7 mouse cellular contexts compared by ENCODE assay signal in the genomic region with DNA sequence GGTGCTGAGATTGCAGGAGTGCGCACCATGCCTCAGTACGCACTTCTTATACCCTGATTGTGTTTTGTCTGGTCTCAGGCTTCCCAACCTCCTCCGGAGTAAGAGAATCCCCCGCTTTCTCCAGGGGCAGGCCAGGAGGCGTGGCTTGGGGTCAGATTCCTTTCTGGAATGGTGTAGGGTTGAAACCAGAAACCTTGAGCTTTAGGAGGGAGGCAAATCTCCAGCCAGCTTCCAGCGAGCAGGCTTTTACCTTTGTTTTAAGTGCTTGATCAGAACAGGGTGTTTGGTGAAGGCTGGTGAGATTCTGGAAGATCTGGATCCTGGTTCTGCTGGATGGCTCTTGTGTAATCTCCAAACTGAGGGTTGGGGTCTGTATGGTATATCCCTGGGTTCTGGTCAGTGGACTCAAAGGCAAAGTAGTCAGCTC. TPM values are rescaled to one million over a fixed set of nuclear protein-coding genes. Genes with fewer than 3 reads are reported as not detected.
DNase-seq lines count a peak whose midpoint lies in the region; ATAC-seq and TF ChIP-seq lines count a peak whose summit lies in the region.

No protein-coding gene starts in this region.

- no peaks in the 10 kb centered on the region for H3K9me3 ChIP-seq in limb, embryonic 14.5 days (ENCODE audit: control insufficient read depth, low read length)
- H3K9me3 ChIP-seq in stomach, embryonic 14.5 days (ENCODE audit: control insufficient read depth, low read depth, low read length), result no peaks in the 10 kb centered on the region

- peaks cover 33% of the 10 kb centered on the region for H3K79me3 ChIP-seq in C2C12 (ENCODE audit: low read depth)

- intact Hi-C loops in gastrocnemius, adult 2 months (cut with DNase I), result no loop called here

- H3K4me2 ChIP-seq in limb, embryonic 14.5 days (replicated peaks; ENCODE audit: low read depth, low read length, severe bottlenecking), result peak overlapping the region; percentile 38
- H3K4me2 ChIP-seq in stomach, embryonic 14.5 days (replicated peaks; ENCODE audit: low read depth, low read length), result peak overlapping the region; percentile 24

- peak overlapping the region; percentile 32 for H3K27ac ChIP-seq in gastrocnemius, adult 2 months
- H3K27ac ChIP-seq in limb, embryonic 14.5 days (replicated peaks; ENCODE audit: low read depth, low read length), result peak overlapping the region; percentile 85
- H3K27ac ChIP-seq in stomach, embryonic 14.5 days (ENCODE audit: low read length), result peak overlapping the region; percentile 82

- H3ac ChIP-seq in C2C12 (ENCODE audit: control insufficient read depth, insufficient read length, low read depth), result no peak overlapping the region

- 0 out of 2 replicates have a peak, but pooled peaks have one; percentile 14 for TF ChIP-seq POLR2A in limb, embryonic 14.5 days (IDR thresholded peaks at IDR 0.05; ENCODE audit: borderline replicate concordance, extremely low read depth, insufficient read depth, insufficient read length)

- H3K4me3 ChIP-seq in C2C12 (ENCODE audit: insufficient read depth, poor library complexity, severe bottlenecking), result no peak overlapping the region
- H3K4me3 ChIP-seq in gastrocnemius, adult 2 months, result no peak overlapping the region
- H3K4me3 ChIP-seq in limb, embryonic 14.5 days (replicated peaks; ENCODE audit: low read length), result peak overlapping the region; percentile 14
- H3K4me3 ChIP-seq in stomach, embryonic 14.5 days (ENCODE audit: low read depth, low read length), result peak overlapping the region; percentile 2; the same call in 1 of the 2 replicates

- peak; percentile 43 for DNase-seq in Muller cell, postnatal 12 days (ENCODE audit: inconsistent ontology term)
- DNase-seq in gastrocnemius, adult 2 months, result peak; percentile 59
- peak; percentile 92 for DNase-seq in limb, embryonic 14.5 days (ENCODE audit: low spot score)
- no peak for DNase-seq in left cerebral cortex, adult 8-10 months (ENCODE audit: low spot score in 2 of 2)

- no peaks in the 10 kb centered on the region for H3K36me3 ChIP-seq in C2C12 (ENCODE audit: control insufficient read depth, insufficient read depth)
- H3K36me3 ChIP-seq in limb, embryonic 14.5 days (ENCODE audit: control insufficient read depth, insufficient read depth, low read length), result 0 out of 2 replicates have a peak, but pooled peaks cover 4% of the 10 kb centered on the region
- H3K36me3 ChIP-seq in stomach, embryonic 14.5 days (ENCODE audit: control insufficient read depth, insufficient read depth, low read length), result no peaks in the 10 kb centered on the region

- ATAC-seq in limb, embryonic 14.5 days (ENCODE audit: low FRiP score, low read depth), result peak; percentile 90
- ATAC-seq in stomach, embryonic 14.5 days (ENCODE audit: insufficient number of reproducible peaks, insufficient read depth, low FRiP score, low read depth), result peak; percentile 82
- no peak for ATAC-seq in erythroid progenitor cell, adult 5-6 weeks (replicated peaks; ENCODE audit: low FRiP score, poor library complexity, severe bottlenecking)

- no peak overlapping the region for H3K9ac ChIP-seq in limb, embryonic 14.5 days (ENCODE audit: low read depth, low read length, severe bottlenecking)
- no peak overlapping the region for H3K9ac ChIP-seq in stomach, embryonic 14.5 days (replicated peaks; ENCODE audit: low read depth, low read length)

- H3K79me2 ChIP-seq in C2C12 (ENCODE audit: control insufficient read depth, insufficient read depth), result peaks cover 81% of the 10 kb centered on the region

- H3K27me3 ChIP-seq in C2C12 (ENCODE audit: control insufficient read depth, insufficient read depth, insufficient read length), result no peaks in the 10 kb centered on the region
- H3K27me3 ChIP-seq in limb, embryonic 14.5 days (ENCODE audit: control insufficient read depth, insufficient read depth, low read length), result no peaks in the 10 kb centered on the region
- H3K27me3 ChIP-seq in stomach, embryonic 14.5 days (ENCODE audit: control insufficient read depth, insufficient read depth, low read length), result no peaks in the 10 kb centered on the region

- WGBS in limb, embryonic 14.5 days, result 0% methylated on average over 6 of the region's 6 CpGs
- WGBS in stomach, embryonic 14.5 days, result 8% methylated on average over 6 of the region's 6 CpGs

- no peak for TF ChIP-seq CTCF in C2C12 (IDR thresholded peaks at IDR 0.05; ENCODE audit: control insufficient read depth, insufficient read depth, insufficient read length)
- TF ChIP-seq CTCF in gastrocnemius, adult 2 months (IDR thresholded peaks at IDR 0.05), result no peak

- peaks cover 9% of the 10 kb centered on the region for H3K4me1 ChIP-seq in limb, embryonic 14.5 days (ENCODE audit: control insufficient read depth, insufficient read depth, low read length)
- peaks cover 18% of the 10 kb centered on the region for H3K4me1 ChIP-seq in stomach, embryonic 14.5 days (ENCODE audit: control insufficient read depth, insufficient read depth, low read length)

TF ChIP-seq in C2C12, 6 proteins besides CTCF, POLR2A, EP300 and RAD21:
- peak; percentile 27 for TF ChIP-seq MAX (IDR thresholded peaks at IDR 0.05)
- TF ChIP-seq MYOD1 (IDR thresholded peaks at IDR 0.05; ENCODE audit: control insufficient read depth, insufficient read length, low read depth), result no peak
TF ChIP-seq in C2C12: peak in this region for 1.

RNA-seq across cellular contexts. Expression of gene Megf8, which starts 5.1 kb away (rescaled TPM):
- polyA plus RNA-seq in C2C12 (2012; fragmentation: generic; extraction: Trizol), result 31.9 TPM
- 10 to 100 TPM; 16.9 to 19.6 TPM for total RNA-seq in gastrocnemius, adult 2 months (2021)
- polyA plus RNA-seq in limb, embryonic 14.5 days (2012; rRNA removed), result 45.1 and 61.2 TPM in 2 replicates
- 16.5 and 19.9 TPM in 2 replicates for polyA plus RNA-seq in limb, embryonic 14.5 days (2014; fragmentation: Nextera tagmentation; extraction: Ambion mirVana)
- 12.2 and 13.0 TPM in 2 replicates for polyA plus RNA-seq in stomach, embryonic 14.5 days (2014; fragmentation: Nextera tagmentation; extraction: Ambion mirVana)
- 100 to 1,000 TPM in 3 of 4 experiments, 10 to 100 TPM in 1; 99.2 to 109 (median 104) TPM for total RNA-seq in left cerebral cortex, adult 8-10 months (2022)
- total RNA-seq in erythroid progenitor cell, adult 5-6 weeks (2015; ENCODE audit: low replicate concordance), result 0.42 TPM in 1 of 2 replicates, not detected in the other
- 0.64 TPM in 1 of 2 replicates, not detected in the other for total RNA-seq in erythroid progenitor cell, adult 5-6 weeks (2017; ENCODE audit: low replicate concordance)

RNA-seq across cellular contexts. Expression of gene Tmem145, which starts 16.2 kb away (rescaled TPM):
- polyA plus RNA-seq in C2C12 (2012; fragmentation: generic; extraction: Trizol), result 0.13 TPM
- not detected for total RNA-seq in gastrocnemius, adult 2 months (2021)
- 4.4 and 7.9 TPM in 2 replicates for polyA plus RNA-seq in limb, embryonic 14.5 days (2012; rRNA removed)
- polyA plus RNA-seq in limb, embryonic 14.5 days (2014; fragmentation: Nextera tagmentation; extraction: Ambion mirVana), result 0.80 and 2.2 TPM in 2 replicates
- polyA plus RNA-seq in stomach, embryonic 14.5 days (2014; fragmentation: Nextera tagmentation; extraction: Ambion mirVana), result 1.9 and 2.0 TPM in 2 replicates
- 10 to 100 TPM; 40.7 to 46.5 (median 42.0) TPM for total RNA-seq in left cerebral cortex, adult 8-10 months (2022)
- total RNA-seq in erythroid progenitor cell, adult 5-6 weeks (2015; ENCODE audit: low replicate concordance), result not detected in 2 replicates
- total RNA-seq in erythroid progenitor cell, adult 5-6 weeks (2017; ENCODE audit: low replicate concordance), result not detected in 2 replicates

RNA-seq across cellular contexts. Expression of gene Prr19, which starts 20.9 kb away (rescaled TPM):
- polyA plus RNA-seq in C2C12 (2012; fragmentation: generic; extraction: Trizol), result not detected
- not detected for total RNA-seq in gastrocnemius, adult 2 months (2021)
- polyA plus RNA-seq in limb, embryonic 14.5 days (2012; rRNA removed), result 0.99 and 1.1 TPM in 2 replicates
- polyA plus RNA-seq in limb, embryonic 14.5 days (2014; fragmentation: Nextera tagmentation; extraction: Ambion mirVana), result 0.44 and 0.53 TPM in 2 replicates
- 0.76 and 1.1 TPM in 2 replicates for polyA plus RNA-seq in stomach, embryonic 14.5 days (2014; fragmentation: Nextera tagmentation; extraction: Ambion mirVana)
- total RNA-seq in left cerebral cortex, adult 8-10 months (2022), result not detected
- not detected in 2 replicates for total RNA-seq in erythroid progenitor cell, adult 5-6 weeks (2015; ENCODE audit: low replicate concordance)
- not detected in 2 replicates for total RNA-seq in erythroid progenitor cell, adult 5-6 weeks (2017; ENCODE audit: low replicate concordance)

RNA-seq across cellular contexts. Expression of gene Pafah1b3, which starts 24.3 kb away (rescaled TPM):
- polyA plus RNA-seq in C2C12 (2012; fragmentation: generic; extraction: Trizol), result 90.8 TPM
- under 1 TPM; 0.38 to 0.86 TPM for total RNA-seq in gastrocnemius, adult 2 months (2021)
- polyA plus RNA-seq in limb, embryonic 14.5 days (2012; rRNA removed), result 266 and 343 TPM in 2 replicates
- 234 and 252 TPM in 2 replicates for polyA plus RNA-seq in limb, embryonic 14.5 days (2014; fragmentation: Nextera tagmentation; extraction: Ambion mirVana)
- polyA plus RNA-seq in stomach, embryonic 14.5 days (2014; fragmentation: Nextera tagmentation; extraction: Ambion mirVana), result 274 and 284 TPM in 2 replicates
- 10 to 100 TPM; 29.5 to 38.7 (median 32.2) TPM for total RNA-seq in left cerebral cortex, adult 8-10 months (2022)
- 20.2 and 26.8 TPM in 2 replicates for total RNA-seq in erythroid progenitor cell, adult 5-6 weeks (2015; ENCODE audit: low replicate concordance)
- 8.9 and 17.3 TPM in 2 replicates for total RNA-seq in erythroid progenitor cell, adult 5-6 weeks (2017; ENCODE audit: low replicate concordance)

RNA-seq across cellular contexts. Expression of gene Cnfn, which starts 47.5 kb away (rescaled TPM):
- 0.08 TPM for polyA plus RNA-seq in C2C12 (2012; fragmentation: generic; extraction: Trizol)
- total RNA-seq in gastrocnemius, adult 2 months (2021), result not detected
- 3.3 and 4.5 TPM in 2 replicates for polyA plus RNA-seq in limb, embryonic 14.5 days (2012; rRNA removed)
- 16.7 and 31.8 TPM in 2 replicates for polyA plus RNA-seq in limb, embryonic 14.5 days (2014; fragmentation: Nextera tagmentation; extraction: Ambion mirVana)
- polyA plus RNA-seq in stomach, embryonic 14.5 days (2014; fragmentation: Nextera tagmentation; extraction: Ambion mirVana), result 0.55 TPM in 1 of 2 replicates, not detected in the other
- total RNA-seq in left cerebral cortex, adult 8-10 months (2022), result not detected
- total RNA-seq in erythroid progenitor cell, adult 5-6 weeks (2015; ENCODE audit: low replicate concordance), result not detected in 2 replicates
- not detected in 2 replicates for total RNA-seq in erythroid progenitor cell, adult 5-6 weeks (2017; ENCODE audit: low replicate concordance)

Comparison
In these comparisons a context has a peak if more than half of its experiments do, and no peak if none do; other contexts are left out.
1. H3K4me3 ChIP-seq: peak in limb, embryonic 14.5 days (single experiment) and stomach, embryonic 14.5 days (single experiment); none in C2C12 (single experiment) and gastrocnemius, adult 2 months (single experiment).
2. DNase-seq: peak in Muller cell, postnatal 12 days (single experiment), gastrocnemius, adult 2 months (single experiment) and limb, embryonic 14.5 days (single experiment); none in left cerebral cortex, adult 8-10 months (0 of 2).
3. H3K27ac ChIP-seq: peak in every context shown above with its lines; median percentile 85 in limb, embryonic 14.5 days; 82 in stomach, embryonic 14.5 days; 32 in gastrocnemius, adult 2 months.
4. RNA of gene Megf8, which starts 5.1 kb away (total RNA-seq): 99.2 to 109 TPM in left cerebral cortex, adult 8-10 months and 16.9 to 19.6 TPM in gastrocnemius, adult 2 months; 0.42 to 0.64 TPM in erythroid progenitor cell, adult 5-6 weeks; every median in the first group is over 10 times any median in the second.
5. RNA of gene Tmem145, which starts 16.2 kb away (total RNA-seq): 40.7 to 46.5 TPM in left cerebral cortex, adult 8-10 months; not detected in gastrocnemius, adult 2 months and not detected in erythroid progenitor cell, adult 5-6 weeks; every median in the first group is over 10 times any median in the second.